Mouse (Mus musculus): Measurements from ENCODE around the gene Rabif.
"Not testable (repeated sequence)": the region's sequence is repeated elsewhere in the genome, so short reads cannot be mapped to it uniquely, and the experiment has no call there.

Rabif gene

GRCm38 (mm10) chr1:134512584-134512983 lies 18.1 kb downstream of the Rabif start:
- DNase-seq (ENCODE audit: low read depth, low spot score), result no peak

DNA sequence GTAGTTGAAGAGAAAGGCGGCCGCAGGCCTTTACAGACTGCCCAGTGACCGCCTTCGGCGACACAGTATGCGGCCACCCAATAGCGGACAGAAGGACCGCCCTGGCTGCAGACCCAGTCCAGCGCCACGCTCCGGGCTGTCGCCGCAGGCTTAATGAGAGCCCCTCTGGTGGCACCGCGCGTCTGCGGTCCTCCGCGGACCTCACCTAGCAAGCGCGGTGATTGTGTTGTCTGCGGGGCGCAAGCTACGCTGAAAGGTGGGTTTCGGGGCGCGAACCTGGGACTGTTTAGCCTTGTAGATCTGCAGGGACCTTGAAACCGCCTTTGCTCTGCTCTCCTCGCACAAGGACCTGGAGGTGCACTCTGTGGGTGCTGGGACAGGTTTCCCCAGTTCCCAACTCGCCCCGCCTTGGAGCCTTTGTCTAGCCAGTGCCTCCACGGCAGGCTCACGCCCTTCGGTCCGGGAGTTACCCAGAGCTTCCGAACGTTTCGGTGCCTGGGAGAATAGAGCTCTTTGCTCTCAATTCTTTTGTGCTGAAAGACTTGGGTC lies 18.9 kb downstream of the Rabif start:
- no peak for DNase-seq (ENCODE audit: low read depth, low spot score)

DNA sequence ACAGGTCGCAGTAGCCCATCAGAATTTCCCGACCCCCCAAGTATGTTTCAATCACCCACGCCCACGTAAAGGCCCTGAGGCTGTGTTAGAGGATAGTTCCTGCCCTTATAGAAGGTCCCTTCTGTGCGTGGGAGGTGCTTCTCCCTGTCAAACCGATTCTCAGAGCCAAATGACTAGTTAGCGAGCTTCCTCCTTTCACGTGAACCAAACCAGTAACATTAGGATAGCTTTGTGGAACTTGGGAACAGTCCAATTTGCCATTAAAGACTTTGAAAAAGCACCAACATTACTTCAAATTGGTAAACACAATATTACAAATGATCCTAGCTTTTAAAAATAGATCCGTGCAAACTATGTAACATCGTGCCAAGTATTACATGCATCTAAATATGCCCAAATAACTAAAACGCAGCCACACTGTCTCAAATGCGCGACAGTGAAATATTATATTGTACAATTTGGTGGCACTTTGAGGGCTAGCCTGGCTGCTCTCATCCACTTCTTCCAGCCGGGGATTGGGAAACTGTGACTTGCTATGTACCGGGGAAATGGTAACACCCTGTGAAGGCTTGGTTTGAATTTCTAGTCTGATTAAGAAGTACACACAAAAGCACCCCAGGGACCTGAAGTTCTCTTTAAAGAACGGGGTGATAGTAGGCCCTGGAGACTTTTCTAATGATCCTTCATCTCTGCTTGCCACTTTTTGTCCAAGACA lies 19.6 kb downstream of the Rabif start:
- DNase-seq (ENCODE audit: low read depth, low spot score), result no peak

DNA sequence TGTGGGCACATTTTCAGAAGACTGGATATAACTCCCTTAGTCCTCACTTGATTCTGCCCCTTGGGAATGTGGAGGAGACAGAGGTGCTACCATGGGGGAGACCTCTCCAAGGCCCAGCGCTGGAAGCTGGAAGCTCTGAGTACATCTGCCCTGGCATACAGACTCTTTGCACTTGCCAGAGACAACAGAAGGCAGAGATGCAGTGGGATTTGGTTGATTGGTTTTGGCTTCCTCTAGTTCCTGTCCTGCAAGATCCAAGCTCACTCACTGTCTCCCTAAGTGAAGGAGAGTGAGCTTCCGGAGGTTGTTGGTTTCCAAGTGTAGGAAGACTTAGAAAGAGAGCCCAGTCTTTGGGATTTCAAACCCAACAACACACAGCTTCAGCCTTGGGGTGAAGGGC lies 21.4 kb downstream of the Rabif start:
- no peak for DNase-seq (ENCODE audit: low read depth, low spot score)

DNA sequence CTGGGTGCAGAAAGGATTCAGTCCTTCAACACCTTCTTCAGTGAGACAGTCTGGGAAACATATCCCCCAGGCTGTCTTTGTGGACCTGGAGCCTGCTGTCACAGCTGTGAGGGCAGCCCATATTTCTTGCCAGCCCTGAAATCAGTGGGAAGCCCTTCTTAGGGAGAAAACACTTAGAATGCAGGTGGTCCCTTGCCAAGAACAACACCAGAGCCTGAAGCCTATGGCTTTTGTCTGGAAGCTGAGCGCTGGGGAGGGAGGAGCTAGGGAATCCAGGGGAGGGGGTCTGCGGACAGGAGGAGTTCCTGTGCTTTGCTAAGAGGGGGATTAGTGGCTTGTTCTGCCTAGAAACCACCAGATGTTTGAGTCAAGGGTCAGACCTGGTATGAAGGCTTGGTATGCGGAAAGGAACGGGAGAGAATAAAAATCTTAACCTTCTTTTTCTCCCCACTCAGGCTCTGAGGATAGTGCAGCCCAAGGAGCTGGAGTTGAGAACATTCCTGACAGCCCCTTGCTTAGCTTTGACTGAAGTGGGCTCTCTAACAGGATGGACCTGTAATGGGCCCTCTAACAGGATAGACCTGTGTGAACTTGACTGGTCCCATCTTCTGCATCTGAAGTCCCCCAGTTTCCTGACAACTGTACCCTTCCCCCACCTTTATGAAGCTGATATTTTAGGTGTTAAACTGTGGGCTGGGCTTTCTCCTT lies 22.2 kb downstream of the Rabif start:
- no peak for DNase-seq (ENCODE audit: low read depth, low spot score)

GRCm38 (mm10) chr1:134517841-134518240 lies 23.4 kb downstream of the Rabif start:
- DNase-seq (ENCODE audit: low read depth, low spot score), result not testable (repeated sequence)

DNA sequence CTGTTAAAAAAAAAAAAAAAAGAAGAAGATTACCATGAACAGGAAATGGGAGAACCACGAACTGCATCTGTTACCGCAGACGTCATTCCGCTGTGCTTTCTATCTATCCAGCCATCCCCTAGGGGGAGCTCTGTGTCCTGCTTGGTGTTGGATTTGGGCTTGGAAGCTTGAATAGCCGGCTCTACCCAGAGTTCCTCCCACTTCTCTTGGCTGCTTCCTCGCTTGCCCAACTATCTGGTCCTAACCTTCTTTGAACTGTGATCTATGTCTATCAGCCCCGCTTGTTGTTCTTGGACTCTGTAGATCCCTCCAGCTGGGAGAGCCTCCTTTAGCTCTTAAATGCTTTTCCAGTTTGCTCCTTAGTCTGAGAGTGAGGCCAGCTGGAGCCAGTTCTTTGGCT lies 24.2 kb downstream of the Rabif start:
- peak; percentile 56 for DNase-seq (ENCODE audit: low read depth, low spot score)

- DNase-seq (ENCODE audit: low read depth, low spot score), result not testable (repeated sequence)
Observed at GRCm38 (mm10) chr1:134519201-134519600, 24.8 kb downstream of the Rabif start.

GRCm38 (mm10) chr1:134520001-134520721 lies 25.7 kb downstream of the Rabif start:
- no peak for DNase-seq (ENCODE audit: low read depth, low spot score)

DNA sequence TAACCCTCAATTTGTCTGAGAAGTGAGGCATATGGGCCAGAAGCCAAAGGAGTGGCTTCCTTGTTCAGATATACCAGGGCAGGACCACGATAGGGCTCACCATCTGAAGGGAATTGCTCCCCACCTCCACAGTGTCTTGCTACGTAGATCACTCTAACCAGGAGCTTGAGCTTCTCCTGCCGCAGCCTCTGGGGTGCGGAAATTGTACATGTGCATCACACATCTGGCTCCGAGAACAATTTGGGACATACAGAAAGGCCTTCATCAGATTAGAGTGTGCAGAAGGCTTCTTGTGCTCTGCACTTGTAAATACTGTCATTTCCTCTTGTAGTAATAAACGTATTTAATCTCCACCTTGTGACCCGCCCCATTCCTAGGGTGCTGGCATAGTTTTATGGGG lies 26.7 kb downstream of the Rabif start:
- no peak for DNase-seq (ENCODE audit: low read depth, low spot score)

GRCm38 (mm10) chr1:134522325-134522724 lies 27.9 kb downstream of the Rabif start:
- DNase-seq (ENCODE audit: low read depth, low spot score), result no peak

GRCm38 (mm10) chr1:134524424-134524823 lies 30.0 kb downstream of the Rabif start:
- DNase-seq (ENCODE audit: low read depth, low spot score), result peak; percentile 66

DNA sequence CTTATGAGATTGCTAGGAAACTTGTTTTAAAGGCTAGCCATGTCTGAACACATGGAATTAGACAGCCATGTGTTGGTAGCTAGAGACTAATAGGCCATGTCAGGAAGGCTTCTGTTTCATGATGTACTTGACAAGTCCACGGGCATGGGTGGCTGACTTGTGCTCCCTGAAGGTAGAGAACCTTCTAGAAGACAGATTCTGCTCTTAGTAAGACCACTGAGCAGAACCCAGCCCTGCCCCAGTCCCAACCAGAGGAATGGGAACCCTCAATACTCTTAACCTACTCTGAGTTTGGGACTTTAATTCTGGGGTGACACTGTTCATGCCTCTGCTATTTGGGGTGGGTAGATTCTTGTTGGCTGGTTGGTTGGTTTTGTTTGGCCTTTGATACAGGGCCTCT lies 30.6 kb downstream of the Rabif start:
- DNase-seq (ENCODE audit: low read depth, low spot score), result no peak

- DNase-seq (ENCODE audit: low read depth, low spot score), result no peak
Observed at GRCm38 (mm10) chr1:134526752-134527151, 32.3 kb downstream of the Rabif start.

GRCm38 (mm10) chr1:134530618-134531017 lies 36.2 kb downstream of the Rabif start:
- DNase-seq (ENCODE audit: low read depth, low spot score), result no peak

GRCm38 (mm10) chr1:134533710-134534109 lies 39.3 kb downstream of the Rabif start:
- not testable (repeated sequence) for DNase-seq (ENCODE audit: low read depth, low spot score)

- no peak for DNase-seq (ENCODE audit: low read depth, low spot score)
Observed at GRCm38 (mm10) chr1:134535054-134535453, 40.6 kb downstream of the Rabif start.

DNA sequence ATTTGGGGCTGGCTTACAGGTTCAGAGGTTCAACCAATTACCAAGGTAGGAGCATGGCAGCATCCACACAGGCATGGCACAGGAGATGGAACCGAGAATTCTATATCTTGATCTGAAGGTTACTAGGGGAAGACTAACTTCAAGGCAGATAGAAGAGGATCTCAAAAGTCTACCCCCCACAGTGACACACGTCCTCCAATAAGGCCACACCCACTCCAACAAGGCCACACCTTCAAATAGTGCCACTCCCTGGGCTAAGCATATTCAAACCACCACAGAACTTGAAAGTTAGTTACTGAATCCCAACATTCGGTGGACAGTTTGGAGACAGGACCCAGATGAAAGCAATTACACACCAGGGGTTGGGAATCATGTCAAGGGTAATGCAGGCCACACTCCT lies 41.1 kb downstream of the Rabif start:
- DNase-seq (ENCODE audit: low read depth, low spot score), result no peak

DNA sequence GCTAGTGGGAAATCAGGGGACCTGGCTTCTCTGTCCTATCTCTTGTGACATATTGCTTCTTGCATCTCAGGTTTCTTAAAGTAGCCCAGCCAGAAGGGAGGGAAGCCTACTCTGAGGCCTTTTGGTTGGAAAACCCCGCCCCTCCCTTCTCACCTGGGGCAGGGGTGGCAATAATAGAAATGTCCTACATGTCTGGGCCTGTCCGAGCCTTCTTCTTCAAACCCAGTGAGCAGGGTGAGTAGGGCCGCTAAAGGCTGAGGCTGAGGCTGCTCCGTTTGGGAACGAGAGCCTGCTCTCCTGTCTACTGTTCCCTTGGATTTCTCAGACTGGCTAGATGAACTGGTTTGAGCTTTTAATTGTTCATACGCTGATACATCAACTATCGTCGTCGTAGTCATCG lies 46.2 kb downstream of the Rabif start:
- no peak for DNase-seq (ENCODE audit: low read depth, low spot score)

- DNase-seq (ENCODE audit: low read depth, low spot score), result no peak
Observed at GRCm38 (mm10) chr1:134548231-134548630, 53.8 kb downstream of the Rabif start.

- no peak for DNase-seq (ENCODE audit: low read depth, low spot score)
Observed at GRCm38 (mm10) chr1:134549632-134550132, 55.2 kb downstream of the Rabif start, which contains the start of gene Mgat4e. Gene Mgat4e (minus strand): TSS chr1:134549682.

- no peak for DNase-seq (ENCODE audit: low read depth, low spot score)
Observed at GRCm38 (mm10) chr1:134551869-134552268, 57.4 kb downstream of the Rabif start.
